Mouse (Mus musculus) heart, embryonic 11.5 days (tissue): Measurements from ENCODE around the gene Vsig10l. TPM values are rescaled to one million over a fixed set of nuclear protein-coding genes. Genes with fewer than 3 reads are reported as not detected.

Source experiments
- ATAC-seq: fragments of 200-750 bp; cut with Nextera tagmentation; replicated peaks from 2 replicates; pipeline ENCODE4 v1.8.0; 2017; ENCODE audit warnings: moderate library complexity; ENCODE audit not compliant: insufficient number of reproducible peaks, low FRiP score, low TSS enrichment
- H3K27ac ChIP-seq: fragments of 300-500 bp; sonication (generic); 2 replicates; pipeline ENCODE4 v1.5.1; 2014; ENCODE audit warnings: mild to moderate bottlenecking, low read depth, low read length
- H3K27me3 ChIP-seq: fragments of 300-500 bp; sonication (generic); 2 replicates; pipeline ENCODE4 v1.6.1; 2014; ENCODE audit warnings: mild to moderate bottlenecking, low read length, mixed read lengths; ENCODE audit not compliant: control insufficient read depth, insufficient read depth
- H3K36me3 ChIP-seq: fragments of 300-500 bp; sonication (generic); 2 replicates; pipeline ENCODE4 v1.6.1; 2014; ENCODE audit warnings: mild to moderate bottlenecking, low read length, moderate library complexity, mixed read lengths; ENCODE audit not compliant: control insufficient read depth, insufficient read depth
- H3K4me1 ChIP-seq: fragments of 300-500 bp; sonication (generic); 2 replicates; pipeline ENCODE4 v1.6.1; 2014; ENCODE audit warnings: low read length; ENCODE audit not compliant: control insufficient read depth, insufficient read depth
- H3K4me2 ChIP-seq: fragments of 300-500 bp; sonication (generic); 2 replicates; pipeline ENCODE4 v1.6.1; 2014; ENCODE audit warnings: mild to moderate bottlenecking, moderate library complexity
- H3K4me3 ChIP-seq: fragments of 300-500 bp; sonication (generic); 2 replicates; pipeline ENCODE4 v1.5.1; 2014; ENCODE audit warnings: low read depth, low read length
- H3K9ac ChIP-seq: fragments of 300-500 bp; sonication (generic); 2 replicates; pipeline ENCODE4 v1.6.1; 2014; ENCODE audit warnings: mild to moderate bottlenecking, low read depth, low read length, moderate library complexity
- H3K9me3 ChIP-seq: fragments of 300-500 bp; sonication (generic); replicated peaks from 2 replicates; pipeline ENCODE4 v1.6.1; 2016; ENCODE audit warnings: low read length; ENCODE audit not compliant: control insufficient read depth
- WGBS: fragments of 180-500 bp; shearing (Covaris S2); extraction: QIAGEN DNeasy Blood & Tissue Kit; methylation state at CpG from one replicate; pipeline ENCODE4 v1.1.7; 2014; ENCODE audit not compliant: insufficient replicate concordance; 5-methylcytosine and 5-hydroxymethylcytosine counted together
- microRNA-seq: library from miRNA; unstranded; fragments of <30 nt; microRNA quantifications from one replicate; pipeline ENCODE4, GENCODE M21; 2016; ENCODE audit warnings: borderline number of aligned reads
- polyA plus RNA-seq: library from polyadenylated mRNA; unstranded; fragments of >200 nt; fragmentation: Nextera tagmentation; extraction: Ambion mirVana; gene quantifications from 2 replicates; pipeline ENCODE4 v1.2.1, GENCODE M21; 2014

Vsig10l gene
- polyA plus RNA-seq, 1 experiment from 2014 or later: 1.9 TPM

DNA sequence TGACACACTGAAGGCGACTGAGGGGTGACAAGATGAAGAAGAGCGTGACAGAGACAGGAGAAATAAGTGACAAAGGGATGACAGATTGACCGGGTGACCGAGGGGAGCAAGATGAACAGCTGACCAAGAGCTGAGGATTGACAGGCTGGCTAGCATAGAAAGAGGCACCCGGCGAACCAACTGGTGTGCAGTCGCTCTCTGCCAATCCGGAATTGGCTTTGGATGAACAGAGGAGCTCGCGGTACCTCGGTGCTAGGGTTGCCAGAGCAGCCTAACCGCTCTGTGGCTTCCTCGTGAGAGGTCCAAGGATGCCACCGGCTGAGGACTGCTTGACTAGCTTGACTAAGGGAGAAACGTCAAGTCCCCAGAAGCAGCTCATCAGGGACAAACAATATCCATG lies 55.4 kb downstream of the Vsig10l start:
- 75% methylated on average over 15 of the region's 15 CpGs for WGBS
- Histone ChIP-seq H3K9ac (no peak overlapping the region), H3K4me2 (no peak overlapping the region), H3K4me1 (no peaks in the 10 kb centered on the region), H3K36me3 (no peaks in the 10 kb centered on the region), H3K9me3 (0 out of 2 replicates have a peak, but pooled peaks cover 2% of the 10 kb centered on the region), H3K4me3 (no peak overlapping the region), H3K27ac (no peak overlapping the region), H3K27me3 (no peaks in the 10 kb centered on the region)
- ATAC-seq: no peak

Small RNA genes lying within 50 kb of the gene (microRNA-seq; reads per million reads assigned to microRNA genes)
- gene Mir7051: 2.1 reads per million, percentile 26 among the genes with 10 or more reads in this experiment

Other genes with a start within 250 kb of the Vsig10l start
- 11.6 and 12.1 TPM in 2 replicates for gene Zfp715, start 149.9 kb upstream of the Vsig10l start, polyA plus RNA-seq
- 0.54 TPM in 1 of 2 replicates, not detected in the other for gene Siglecf, start 111.8 kb upstream of the Vsig10l start, polyA plus RNA-seq
- gene Siglecg, start 54.9 kb upstream of the Vsig10l start, polyA plus RNA-seq: 0.24 TPM in 1 of 2 replicates, not detected in the other
- gene Lim2, start 35.5 kb upstream of the Vsig10l start, polyA plus RNA-seq: not detected in 2 replicates
- 0.82 TPM in 1 of 2 replicates, not detected in the other for gene Nkg7, start 26.1 kb upstream of the Vsig10l start, polyA plus RNA-seq
- not detected in 2 replicates for gene Cldnd2, start 22.4 kb upstream of the Vsig10l start, polyA plus RNA-seq
- 538 and 556 TPM in 2 replicates for gene Etfb, start 19.1 kb upstream of the Vsig10l start, polyA plus RNA-seq
- gene Gm45233, start 19.0 kb upstream of the Vsig10l start, polyA plus RNA-seq: not detected in 2 replicates
- 0.10 and 0.11 TPM in 2 replicates for gene Iglon5, start 26.9 kb downstream of the Vsig10l start, polyA plus RNA-seq
- not detected in 2 replicates for gene 4931406B18Rik, start 42.8 kb downstream of the Vsig10l start, polyA plus RNA-seq
- gene Cd33, start 81.3 kb downstream of the Vsig10l start, polyA plus RNA-seq: 0.44 and 0.79 TPM in 2 replicates
- gene Zfp658, start 99.1 kb downstream of the Vsig10l start, polyA plus RNA-seq: 1.2 and 1.9 TPM in 2 replicates
- 8.0 TPM in 2 replicates for gene Zfp719, start 116.5 kb downstream of the Vsig10l start, polyA plus RNA-seq
- 0.21 TPM in 1 of 2 replicates, not detected in the other for gene Zfp819, start 144.0 kb downstream of the Vsig10l start, polyA plus RNA-seq
- gene Ceacam18, start 171.6 kb downstream of the Vsig10l start, polyA plus RNA-seq: not detected in 2 replicates
- 0.23 and 0.37 TPM in 2 replicates for gene Siglece, start 197.0 kb downstream of the Vsig10l start, polyA plus RNA-seq
- gene Ctu1, start 208.9 kb downstream of the Vsig10l start, polyA plus RNA-seq: 4.2 and 5.1 TPM in 2 replicates
- gene Klk14, start 227.3 kb downstream of the Vsig10l start, polyA plus RNA-seq: not detected in 2 replicates
- gene Klk13, start 249.4 kb downstream of the Vsig10l start, polyA plus RNA-seq: 0.70 and 0.83 TPM in 2 replicates